In the genomic region with DNA sequence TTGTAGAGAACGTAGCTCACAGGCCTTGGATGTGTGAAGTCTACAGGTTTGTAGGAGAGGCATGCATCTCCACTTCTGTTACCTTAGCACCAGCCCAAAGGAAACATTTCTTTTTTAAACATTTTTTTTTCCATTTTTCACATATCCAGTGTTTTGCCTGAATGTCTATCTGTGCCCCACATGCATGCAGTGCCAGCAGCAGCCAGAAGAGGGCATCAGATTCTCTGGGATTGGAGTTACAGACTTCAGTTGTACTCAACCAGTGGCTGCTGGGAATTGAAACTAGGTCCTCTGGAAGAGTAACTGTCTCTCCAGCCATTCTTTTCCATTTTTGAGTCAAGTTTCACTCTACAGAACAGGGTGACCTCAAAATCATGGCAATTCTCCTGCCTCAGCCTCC, we compare ENCODE assay signal across 12 mouse cellular contexts. TPM values are rescaled to one million over a fixed set of nuclear protein-coding genes. Genes with fewer than 3 reads are reported as not detected.
DNase-seq lines count a peak whose midpoint lies in the region; ATAC-seq and TF ChIP-seq lines count a peak whose summit lies in the region.
"Had no signal": no experiment of that assay in that cellular context is flagged by ENCODE, and none has a peak within 500 bp of the region (broad histone marks: within the 10 kb centered on the region; RNA-seq: fewer than 3 reads in every experiment).

No protein-coding gene starts in this region.

- H3K79me2 ChIP-seq in CH12.LX (replicated peaks; ENCODE audit: control insufficient read depth, extremely low read depth, insufficient read depth, poor library complexity, severe bottlenecking) = no peaks in the 10 kb centered on the region

- TF ChIP-seq EP300 in CH12.LX (IDR thresholded peaks at IDR 0.05; ENCODE audit: low read length) = no peak

- no peak overlapping the region for H3K4me2 ChIP-seq in CH12.LX (ENCODE audit: insufficient read depth, low read depth, poor library complexity, severe bottlenecking)
- H3K4me2 ChIP-seq in forebrain, embryonic 13.5 days = no peak overlapping the region
- H3K4me2 ChIP-seq: lung, embryonic 15.5 days had no signal

- H3K9ac ChIP-seq in CH12.LX (ENCODE audit: insufficient read depth, low read depth) = no peak overlapping the region
- no peak overlapping the region for H3K9ac ChIP-seq in forebrain, embryonic 13.5 days
- H3K9ac ChIP-seq: lung, embryonic 15.5 days had no signal

- peak; percentile 83 for TF ChIP-seq CTCF in layer of hippocampus, adult 2 months (conservative IDR thresholded peaks at IDR 0.05)
- TF ChIP-seq CTCF in CH12.LX (conservative IDR thresholded peaks at IDR 0.05 in 1 of 2, IDR thresholded peaks at IDR 0.05 in 1 of 2; ENCODE audit: low read depth in 2 of 2, low read length in 2 of 2) = peak; percentile 59 to 67

- dilution Hi-C loops in CH12.LX (cut with MboI; ENCODE audit: extremely low pct_ligation_motif_present, extremely low pct_unique_long_range_greater_than_20kb, low sequenced_read_pairs) = no loop called here

- WGBS in forebrain, embryonic 13.5 days = 87% methylated on average over 1 of the region's 1 CpGs

- H3K27ac ChIP-seq in layer of hippocampus, adult 2 months = no peak overlapping the region
- H3K27ac ChIP-seq in CH12.LX (ENCODE audit: insufficient read depth, low read depth) = no peak overlapping the region
- H3K27ac ChIP-seq in forebrain, embryonic 13.5 days = no peak overlapping the region
- H3K27ac ChIP-seq: lung, embryonic 15.5 days had no signal

- peak; percentile 39 for TF ChIP-seq RAD21 in CH12.LX (IDR thresholded peaks at IDR 0.05; ENCODE audit: low read depth, low read length)

- no peaks in the 10 kb centered on the region for H3K27me3 ChIP-seq in CH12.LX (replicated peaks)
- H3K27me3 ChIP-seq in forebrain, embryonic 13.5 days = peaks cover 19% of the 10 kb centered on the region
- H3K27me3 ChIP-seq: lung, embryonic 15.5 days had no signal

- no peak overlapping the region for H3K4me3 ChIP-seq in layer of hippocampus, adult 2 months
- no peak overlapping the region for H3K4me3 ChIP-seq in CH12.LX (replicated peaks in 1 of 3; ENCODE audit: low read depth in 2 of 3, low read length in 2 of 3, poor library complexity in 1 of 3)
- no peak overlapping the region for H3K4me3 ChIP-seq in forebrain, embryonic 13.5 days
- H3K4me3 ChIP-seq: lung, embryonic 15.5 days had no signal

- no peak for TF ChIP-seq POLR2A in CH12.LX (IDR thresholded peaks at IDR 0.05; ENCODE audit: low read depth, low read length)

- DNase-seq in cerebellum, adult 18-20 months = peak; percentile 49 to 60
- peak in 1 of 2 experiments; percentile 58 for DNase-seq in layer of hippocampus, adult 2 months (ENCODE audit: low spot score in 2 of 2)
- no peak for DNase-seq in layer of hippocampus, adult 9-10 months (ENCODE audit: low spot score)
- DNase-seq in CH12.LX (ENCODE audit: extremely low read depth) = no peak
- DNase-seq in kidney, postnatal 36 days = peak; percentile 28 to 70
- DNase-seq in urinary bladder, postnatal 25 days (ENCODE audit: low spot score) = no peak
- DNase-seq: embryo, embryonic 11 days; gastrocnemius, postnatal 25 days had no signal

- in situ Hi-C loops in CH12.LX (cut with MboI; ENCODE audit: low pct_ligation_motif_present, low pct_unique_long_range_greater_than_20kb, low sequenced_read_pairs) = loop anchor here (5.0 kb wide), 1 partner anchor 40 kb away; no protein-coding TSS in a partner anchor

- peaks cover 43 to 55% of the 10 kb centered on the region in 2 experiments for H3K36me3 ChIP-seq in CH12.LX (replicated peaks in 1 of 2; ENCODE audit: control insufficient read depth in 1 of 2, insufficient read depth in 1 of 2, low read length in 1 of 2)
- H3K36me3 ChIP-seq in forebrain, embryonic 13.5 days (ENCODE audit: poor library complexity, severe bottlenecking) = peaks cover 49% of the 10 kb centered on the region

- H3K9me3 ChIP-seq in CH12.LX (replicated peaks; ENCODE audit: low read length) = peaks cover 33% of the 10 kb centered on the region
- 0 out of 2 replicates have a peak, but pooled peaks cover 2% of the 10 kb centered on the region for H3K9me3 ChIP-seq in forebrain, embryonic 13.5 days (replicated peaks)

- ATAC-seq in cerebellum, adult (ENCODE audit: insufficient number of reproducible peaks, low FRiP score, low TSS enrichment) = no peak
- ATAC-seq in forebrain, embryonic 13.5 days = no peak

- peaks cover 0 to 4% of the 10 kb centered on the region in 2 experiments; a peak in 1 of 4 replicates for H3K4me1 ChIP-seq in CH12.LX (ENCODE audit: control insufficient read depth in 1 of 2, insufficient read depth in 2 of 2)
- H3K4me1 ChIP-seq in forebrain, embryonic 13.5 days = 0 out of 2 replicates have a peak, but pooled peaks cover 8% of the 10 kb centered on the region
- H3K4me1 ChIP-seq: lung, embryonic 15.5 days had no signal

TF ChIP-seq in CH12.LX, 34 proteins besides CTCF, POLR2A, EP300 and RAD21:
- TF ChIP-seq SMC3 (IDR thresholded peaks at IDR 0.05; ENCODE audit: low read depth, low read length) = peak; percentile 52
- TF ChIP-seq USF1 (IDR thresholded peaks at IDR 0.05; ENCODE audit: low read depth, low read length) = no peak

RNA-seq across cellular contexts. Expression of a gene that starts 13.9 kb away (rescaled TPM):
- total RNA-seq in layer of hippocampus, adult 2 months (2021) = 10 to 100 TPM; 44.5 to 50.6 TPM
- total RNA-seq in CH12.LX (2012; rRNA removed) = 50.1 and 50.5 TPM in 2 replicates
- total RNA-seq in CH12.LX (2014; rRNA removed) = 13.5 and 18.1 TPM in 2 replicates
- polyA plus RNA-seq in CH12.LX (2012; ENCODE audit: insufficient read length, low read depth) = 40.2 and 49.0 TPM in 2 replicates
- 39.1 and 43.8 TPM in 2 replicates for polyA plus RNA-seq in forebrain, embryonic 13.5 days (2015; fragmentation: Nextera tagmentation; extraction: Ambion mirVana)

RNA-seq across cellular contexts. Expression of a gene that starts 16.1 kb away (rescaled TPM):
- 100 to 1,000 TPM; 118 TPM for total RNA-seq in layer of hippocampus, adult 2 months (2021)
- 1.8 and 2.2 TPM in 2 replicates for total RNA-seq in CH12.LX (2012; rRNA removed)
- 0.21 and 0.23 TPM in 2 replicates for total RNA-seq in CH12.LX (2014; rRNA removed)
- 0.23 and 0.44 TPM in 2 replicates for polyA plus RNA-seq in CH12.LX (2012; ENCODE audit: insufficient read length, low read depth)
- 0.06 and 0.10 TPM in 2 replicates for polyA plus RNA-seq in forebrain, embryonic 13.5 days (2015; fragmentation: Nextera tagmentation; extraction: Ambion mirVana)
- total RNA-seq: neutrophil, adult 5-6 weeks had no signal

RNA-seq across cellular contexts. Expression of a gene that starts 22.4 kb away (rescaled TPM):
- total RNA-seq in layer of hippocampus, adult 2 months (2021) = 1 to 10 TPM; 1.9 to 2.8 TPM
- total RNA-seq in CH12.LX (2012; rRNA removed) (not detected in 2 replicates), CH12.LX (2014; rRNA removed) (not detected in 2 replicates)
- not detected in 2 replicates for polyA plus RNA-seq in CH12.LX (2012; ENCODE audit: insufficient read length, low read depth)
- polyA plus RNA-seq in forebrain, embryonic 13.5 days (2015; fragmentation: Nextera tagmentation; extraction: Ambion mirVana) = 0.48 and 0.71 TPM in 2 replicates
- total RNA-seq: gastrocnemius, postnatal 25 days; neutrophil, adult 5-6 weeks had no signal

RNA-seq across cellular contexts. Expression of a gene that starts 28.2 kb away (rescaled TPM):
- 100 to 1,000 TPM; 538 TPM for total RNA-seq in layer of hippocampus, adult 2 months (2021)
- total RNA-seq in CH12.LX (2012; rRNA removed) (312 and 421 TPM in 2 replicates), CH12.LX (2014; rRNA removed) (617 and 710 TPM in 2 replicates)
- 358 and 360 TPM in 2 replicates for polyA plus RNA-seq in CH12.LX (2012; ENCODE audit: insufficient read length, low read depth)
- polyA plus RNA-seq in forebrain, embryonic 13.5 days (2015; fragmentation: Nextera tagmentation; extraction: Ambion mirVana) = 489 and 502 TPM in 2 replicates

RNA-seq across cellular contexts. Expression of a gene that starts 34.3 kb away (rescaled TPM):
- total RNA-seq in layer of hippocampus, adult 2 months (2021) = 10 to 100 TPM; 85.0 to 88.3 TPM
- total RNA-seq in CH12.LX (2012; rRNA removed) (67.9 and 74.8 TPM in 2 replicates), CH12.LX (2014; rRNA removed) (28.9 and 32.4 TPM in 2 replicates)
- 90.7 and 112 TPM in 2 replicates for polyA plus RNA-seq in CH12.LX (2012; ENCODE audit: insufficient read length, low read depth)
- polyA plus RNA-seq in forebrain, embryonic 13.5 days (2015; fragmentation: Nextera tagmentation; extraction: Ambion mirVana) = 70.9 and 74.8 TPM in 2 replicates

Comparison
In these comparisons a context has a peak if more than half of its experiments do, and no peak if none do; other contexts are left out.
1. DNase-seq: peak in cerebellum, adult 18-20 months (2 of 2) and kidney, postnatal 36 days (2 of 2); none in layer of hippocampus, adult 9-10 months (single experiment), CH12.LX (single experiment) and urinary bladder, postnatal 25 days (single experiment).
2. RNA of a gene that starts 16.1 kb away (total RNA-seq): 118 TPM in layer of hippocampus, adult 2 months; 0.21 to 2.2 TPM in CH12.LX; every median in the first group is over 10 times any median in the second.